Mouse (Mus musculus): ENCODE results near the gene Rad51b.

The Rad51b gene

GRCm38 (mm10) chr12:79492175-79492574 is 195.1 kb downstream of the Rad51b start:
- no peak for DNase-seq (ENCODE audit: low spot score in 2 of 2)

- no peak for DNase-seq (ENCODE audit: low spot score in 2 of 2)
These were observed 195.5 kb downstream of the Rad51b start for GRCm38 (mm10) chr12:79492613-79493012.

- no peak for DNase-seq (ENCODE audit: low spot score in 2 of 2)
These were observed 196.4 kb downstream of the Rad51b start for GRCm38 (mm10) chr12:79493481-79493880.

- DNase-seq (ENCODE audit: low spot score in 2 of 2), result no peak
These were observed 201.2 kb downstream of the Rad51b start for GRCm38 (mm10) chr12:79498326-79498725.

DNA sequence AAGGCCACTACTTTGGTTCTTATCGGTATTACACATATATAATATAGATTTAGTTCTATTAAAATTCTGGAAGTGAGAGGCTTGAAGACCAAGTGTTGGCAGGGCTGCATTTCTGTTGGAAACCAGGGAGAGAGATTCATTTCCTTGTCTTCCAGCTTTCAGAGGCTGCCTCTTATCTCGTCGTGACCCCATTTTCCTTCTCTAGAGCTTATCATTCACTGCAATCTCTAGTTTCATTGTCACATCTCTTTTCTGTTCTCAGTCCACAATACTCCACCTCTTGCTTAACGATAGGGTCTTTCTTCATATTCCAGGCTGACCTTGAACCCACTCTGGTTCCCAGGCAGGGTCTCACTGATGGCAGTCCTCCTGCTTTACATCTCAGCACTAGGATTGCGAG is 202.7 kb downstream of the Rad51b start:
- no peak for DNase-seq (ENCODE audit: low spot score in 2 of 2)

DNA sequence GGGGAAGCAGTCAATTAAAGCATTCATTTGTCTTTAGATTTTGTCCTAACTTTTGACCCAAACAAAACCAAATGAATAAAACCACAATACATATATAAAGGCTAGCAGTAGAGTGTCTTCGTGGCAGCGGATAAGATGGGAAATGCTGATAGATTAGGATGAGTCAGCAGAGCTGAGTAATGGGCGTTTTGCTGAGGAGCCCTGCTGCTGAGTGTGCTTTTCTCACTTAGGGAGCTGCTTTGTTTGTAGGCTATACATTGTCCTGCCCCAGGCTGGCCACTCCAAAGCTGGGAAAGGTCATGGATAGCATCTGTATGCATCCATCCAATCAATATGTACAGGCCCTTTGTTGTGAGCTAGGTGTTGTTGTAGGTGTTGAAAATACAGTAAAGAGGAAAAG is 204.8 kb downstream of the Rad51b start:
- DNase-seq (ENCODE audit: low spot score in 2 of 2), result no peak

- no peak for DNase-seq (ENCODE audit: low spot score in 2 of 2)
These were observed 205.9 kb downstream of the Rad51b start for GRCm38 (mm10) chr12:79502862-79503581.

- DNase-seq (ENCODE audit: low spot score in 2 of 2), result peak in 1 of 2 experiments; percentile 11
These were observed 206.8 kb downstream of the Rad51b start for GRCm38 (mm10) chr12:79503582-79504515.

- DNase-seq (ENCODE audit: low spot score in 2 of 2), result no peak
These were observed 207.6 kb downstream of the Rad51b start for GRCm38 (mm10) chr12:79504641-79505040.

GRCm38 (mm10) chr12:79506421-79506820 is 209.3 kb downstream of the Rad51b start:
- DNase-seq (ENCODE audit: low spot score in 2 of 2), result no peak

- DNase-seq (ENCODE audit: low spot score in 2 of 2), result peak in 1 of 2 experiments; percentile 17
These were observed 210.1 kb downstream of the Rad51b start for GRCm38 (mm10) chr12:79507141-79507681.

- DNase-seq (ENCODE audit: low spot score in 2 of 2), result peak; percentile 25 to 35
These were observed 214.5 kb downstream of the Rad51b start for GRCm38 (mm10) chr12:79511454-79512204.

DNA sequence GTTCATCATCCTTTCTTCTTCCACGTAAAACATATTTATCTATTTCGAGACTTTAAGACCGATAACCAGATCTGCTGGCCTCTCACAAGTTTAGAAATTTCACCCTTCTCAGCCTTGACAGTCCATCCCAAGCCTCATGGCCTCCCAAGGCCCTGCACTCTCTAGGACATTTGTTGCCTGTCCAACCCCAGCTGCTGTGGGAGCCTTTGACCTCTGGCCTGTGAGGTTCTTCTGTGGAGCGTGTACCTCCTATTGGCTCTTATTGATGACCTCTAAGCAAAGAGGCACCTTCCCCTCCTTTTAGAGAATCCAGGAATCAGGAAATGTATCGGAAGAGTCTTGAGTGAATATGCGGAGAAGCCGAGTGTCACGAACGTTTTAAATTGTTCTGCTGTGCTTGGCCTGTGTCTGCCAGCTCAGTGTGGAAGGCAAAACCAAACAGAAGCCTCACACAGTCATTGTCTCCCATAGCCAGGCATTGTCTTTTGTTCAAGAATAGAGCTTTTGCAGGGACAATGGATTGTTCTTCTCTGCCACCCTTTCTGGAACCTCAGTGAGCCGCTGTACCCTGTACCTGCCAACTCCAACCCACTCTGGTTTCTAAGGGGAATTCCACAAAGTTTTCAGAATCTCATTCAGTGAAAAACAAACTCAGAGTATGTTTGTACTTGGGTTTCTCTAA is 215.3 kb downstream of the Rad51b start:
- DNase-seq (ENCODE audit: low spot score in 2 of 2), result no peak

DNA sequence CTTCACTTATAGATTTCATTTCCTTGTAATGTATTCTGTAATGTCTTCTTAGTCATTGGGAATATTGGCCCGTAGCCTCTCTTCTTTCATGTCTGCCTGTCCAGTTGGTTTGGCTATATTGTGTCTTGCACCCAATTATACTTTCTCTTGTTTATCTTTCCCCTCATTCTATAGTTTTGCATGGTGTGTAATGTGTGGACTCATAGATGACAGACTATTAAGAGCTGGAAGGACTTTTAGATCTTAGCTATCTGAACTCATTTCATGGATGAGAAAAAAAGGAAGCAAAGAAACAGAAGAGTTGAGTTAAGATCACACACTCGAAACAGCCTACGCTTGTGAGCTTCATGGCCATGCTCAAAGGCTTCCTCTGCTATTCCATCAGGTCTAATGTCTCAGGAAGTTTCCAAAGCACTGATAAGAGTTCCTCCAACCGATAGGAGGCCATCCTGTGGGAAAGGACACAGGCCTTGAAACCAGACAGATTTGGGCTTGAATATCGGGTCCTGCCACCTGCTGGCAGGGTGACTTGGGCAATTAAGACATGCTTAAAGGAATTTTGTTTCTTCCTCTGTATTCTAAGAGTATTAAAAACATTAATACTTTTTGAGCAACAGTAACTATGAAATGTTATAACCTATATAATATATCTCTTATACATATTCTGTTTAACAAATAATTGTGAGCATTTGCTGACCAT is 216.1 kb downstream of the Rad51b start:
- no peak for DNase-seq (ENCODE audit: low spot score in 2 of 2)

DNA sequence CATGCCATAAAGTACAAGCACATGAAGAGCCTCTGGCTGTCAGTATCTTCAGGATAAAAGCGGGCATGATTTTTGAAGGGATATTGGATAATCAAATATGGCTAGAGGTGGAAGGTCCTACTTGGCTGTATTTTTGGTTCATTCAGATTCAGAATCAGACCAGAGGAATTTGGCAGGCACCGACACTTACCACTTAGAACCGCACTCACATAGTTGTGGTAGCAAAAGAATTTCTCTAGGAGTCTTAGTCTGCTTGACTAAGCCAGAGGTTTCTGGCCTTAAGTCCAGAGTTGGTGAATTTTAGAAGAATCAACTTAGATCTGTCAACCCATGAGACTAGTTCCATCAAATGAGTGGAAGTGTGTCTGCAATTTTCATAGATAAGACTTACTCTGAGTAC is 217.6 kb downstream of the Rad51b start:
- no peak for DNase-seq (ENCODE audit: low spot score in 2 of 2)

DNA sequence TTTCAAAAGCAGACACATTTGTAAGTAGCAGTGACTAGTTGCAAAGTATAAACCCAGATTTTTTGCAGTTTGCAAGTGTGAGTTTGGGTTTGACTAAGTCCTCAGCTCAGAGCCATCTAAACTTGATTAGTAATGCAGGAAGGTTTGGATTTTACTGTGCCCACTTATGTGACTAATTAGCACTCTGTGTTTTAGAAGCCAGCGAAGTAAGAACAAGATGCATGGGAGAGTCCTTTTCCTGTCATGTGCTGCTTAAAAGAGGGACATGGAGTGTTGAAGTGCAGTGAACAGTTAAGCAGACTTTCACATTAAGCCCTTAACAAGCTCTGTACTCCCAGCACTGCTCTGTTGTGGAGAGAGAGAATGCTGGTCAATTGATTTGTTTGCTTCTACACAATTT is 225.3 kb downstream of the Rad51b start:
- no peak for DNase-seq (ENCODE audit: low spot score in 2 of 2)

GRCm38 (mm10) chr12:79524941-79525871 is 228.1 kb downstream of the Rad51b start:
- DNase-seq (ENCODE audit: low spot score in 2 of 2), result no peak

- no peak for DNase-seq (ENCODE audit: low spot score in 2 of 2)
These were observed 228.8 kb downstream of the Rad51b start for GRCm38 (mm10) chr12:79525872-79526271.

GRCm38 (mm10) chr12:79527222-79527621 is 230.1 kb downstream of the Rad51b start:
- DNase-seq (ENCODE audit: low spot score in 2 of 2), result no peak

All from frontal cortex, postnatal 10 days (tissue).